Mouse (Mus musculus): ENCODE measurements around the gene Bsn.

- peak; percentile 13; the same call in 1 of the 2 replicates for TF ChIP-seq POLR2A (IDR thresholded peaks at IDR 0.05; ENCODE audit: borderline replicate concordance, insufficient read depth, low read length)
- TF ChIP-seq CTCF (IDR thresholded peaks at IDR 0.05; ENCODE audit: borderline replicate concordance, insufficient read depth, low read depth, low read length): no peak
Measured at GRCm38 (mm10) chr9:108188511-108188910, 1.7 kb downstream of the Bsn start.
